Mouse (Mus musculus) fibroblast of lung, adult 2 months (primary cell): ENCODE results near the gene Defb36.

Source experiments
- DNase-seq: peaks from one replicate; pipeline ENCODE4 v3.0.0-alpha.2; 2011; ENCODE audit warnings: low read depth

The Defb36 gene

GRCm38 (mm10) chr2:152604057-152604456 is at the start of gene Defb36:
TSS of gene Defb36 (plus strand) at chr2:152604327.
- DNase-seq = no peak

GRCm38 (mm10) chr2:152556655-152557054 is 47.5 kb upstream of the Defb36 start:
- DNase-seq = no peak

- no peak for DNase-seq
These were observed 35.1 kb upstream of the Defb36 start, which contains the start of gene Gm17416 for GRCm38 (mm10) chr2:152569038-152569437. TSS of gene Gm17416 (plus strand) at chr2:152569338.

- DNase-seq = no peak
These were observed 34.2 kb upstream of the Defb36 start for GRCm38 (mm10) chr2:152569881-152570280.

GRCm38 (mm10) chr2:152570313-152570712 is 33.8 kb upstream of the Defb36 start:
- no peak for DNase-seq

GRCm38 (mm10) chr2:152572114-152572794 is 31.9 kb upstream of the Defb36 start, which contains the start of gene Defb21:
TSS of gene Defb21 (plus strand) at chr2:152572744.
- DNase-seq = no peak

- no peak for DNase-seq
These were observed 30.6 kb upstream of the Defb36 start for GRCm38 (mm10) chr2:152573484-152573883.

GRCm38 (mm10) chr2:152580107-152580506 is 24.0 kb upstream of the Defb36 start, which contains the start of gene Defb19:
TSS of gene Defb19 (minus strand) at chr2:152580312.
- DNase-seq = no peak

- no peak for DNase-seq
These were observed 23.5 kb upstream of the Defb36 start for GRCm38 (mm10) chr2:152580612-152581011.

GRCm38 (mm10) chr2:152586926-152587560 is 17.1 kb upstream of the Defb36 start:
- no peak for DNase-seq

- no peak for DNase-seq
These were observed 15.7 kb upstream of the Defb36 start for GRCm38 (mm10) chr2:152588450-152588849.

- no peak for DNase-seq
These were observed 15.1 kb upstream of the Defb36 start for GRCm38 (mm10) chr2:152589021-152589420.

- DNase-seq = no peak
These were observed 4.8 kb upstream of the Defb36 start, which contains the start of gene Defb45 for GRCm38 (mm10) chr2:152599299-152599698. TSS of gene Defb45 (minus strand) at chr2:152599399.

- DNase-seq = no peak
These were observed 4.1 kb upstream of the Defb36 start for GRCm38 (mm10) chr2:152600076-152600475.

- peak; percentile 17 for DNase-seq
These were observed 2.7 kb upstream of the Defb36 start for GRCm38 (mm10) chr2:152601275-152601960.

- no peak for DNase-seq
These were observed 3.6 kb downstream of the Defb36 start for GRCm38 (mm10) chr2:152607746-152608145.

GRCm38 (mm10) chr2:152608719-152609118 is 4.6 kb downstream of the Defb36 start:
- DNase-seq = no peak

- DNase-seq = no peak
These were observed 8.1 kb downstream of the Defb36 start for GRCm38 (mm10) chr2:152612193-152612592.

- peak; percentile 49 for DNase-seq
These were observed 11.4 kb downstream of the Defb36 start for GRCm38 (mm10) chr2:152615563-152615962.

- DNase-seq = no peak
These were observed 12.3 kb downstream of the Defb36 start for GRCm38 (mm10) chr2:152616470-152616869.

- DNase-seq = no peak
These were observed 13.2 kb downstream of the Defb36 start for GRCm38 (mm10) chr2:152617374-152617773.

- DNase-seq = no peak
These were observed 16.4 kb downstream of the Defb36 start for GRCm38 (mm10) chr2:152620367-152621134.
